Mouse (Mus musculus): ENCODE measurements around the gene Gm21936.
"Not testable (repeated sequence)": the region's sequence is repeated elsewhere in the genome, so short reads cannot be mapped to it uniquely, and the experiment has no call there.

Gene Gm21936

GRCm38 (mm10) chr12:87795212-87795611, at the start of gene Gm21936:
TSS of gene Gm21936 (plus strand) at chr12:87795512.
- not testable (repeated sequence) for H3K4me3 ChIP-seq (replicated peaks; ENCODE audit: low read length); H3K9me3 ChIP-seq (ENCODE audit: low read length); H3K27me3 ChIP-seq (ENCODE audit: insufficient read depth, low read length); H3K36me3 ChIP-seq (ENCODE audit: insufficient read depth, low read length); H3K4me1 ChIP-seq (replicated peaks; ENCODE audit: low read depth, low read length)

DNA sequence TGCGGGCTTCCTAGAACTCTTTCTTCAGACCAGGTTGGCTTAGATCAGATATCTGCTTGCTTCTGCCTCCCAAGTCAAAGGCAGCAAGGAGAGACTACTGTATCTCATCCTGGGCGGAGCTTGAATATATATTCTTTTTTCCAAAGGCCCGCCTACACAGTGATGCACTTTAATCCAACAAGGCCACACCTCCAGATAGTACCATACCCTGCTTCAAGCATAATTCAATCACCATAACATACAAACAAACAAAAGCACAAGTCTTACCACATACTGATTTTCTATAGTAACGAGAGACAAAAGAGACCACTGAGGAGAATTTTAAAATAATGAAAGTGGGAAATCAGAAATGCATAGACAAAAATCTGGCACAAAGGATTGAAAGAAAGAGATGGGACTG, 19.7 kb upstream of the Gm21936 start, which contains the start of gene Gm21319:
Gm21319 (minus strand) TSS at position 101 of the 400 bp plus-strand sequence.
- not testable (repeated sequence) for H3K4me1 ChIP-seq (replicated peaks; ENCODE audit: low read depth, low read length); H3K27me3 ChIP-seq (ENCODE audit: insufficient read depth, low read length); H3K36me3 ChIP-seq (ENCODE audit: insufficient read depth, low read length); H3K4me3 ChIP-seq (replicated peaks; ENCODE audit: low read length); H3K9me3 ChIP-seq (ENCODE audit: low read length)

DNA sequence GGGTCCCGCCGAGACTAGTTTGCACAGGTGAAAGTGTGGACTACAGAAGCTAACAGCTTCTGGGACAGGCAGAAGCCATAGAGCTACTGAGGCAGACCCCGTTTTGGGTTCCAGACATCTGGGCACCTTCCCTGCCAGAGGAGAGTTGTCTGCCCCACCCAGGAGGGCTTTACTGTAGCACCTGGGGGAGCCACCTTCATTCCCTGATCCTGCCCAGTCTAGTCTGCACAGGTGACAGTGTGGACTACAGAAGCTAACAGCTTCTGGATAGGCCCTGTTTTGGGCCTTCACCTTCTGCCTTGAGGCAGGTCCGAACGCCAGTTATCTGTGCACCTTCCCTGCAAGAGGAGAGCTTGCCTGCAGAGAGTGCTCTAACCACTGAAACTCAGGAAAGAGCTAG, 2.7 kb downstream of the Gm21936 start:
- not testable (repeated sequence) for H3K36me3 ChIP-seq (ENCODE audit: insufficient read depth, low read length); H3K9me3 ChIP-seq (ENCODE audit: low read length); H3K27me3 ChIP-seq (ENCODE audit: insufficient read depth, low read length); H3K4me1 ChIP-seq (replicated peaks; ENCODE audit: low read depth, low read length); H3K4me3 ChIP-seq (replicated peaks; ENCODE audit: low read length)

- not testable (repeated sequence) for H3K36me3 ChIP-seq (ENCODE audit: insufficient read depth, low read length); H3K9me3 ChIP-seq (ENCODE audit: low read length)
These were observed 21.0 kb downstream of the Gm21936 start, which contains the start of gene BB287469 for GRCm38 (mm10) chr12:87816277-87816676. TSS of gene BB287469 (plus strand) at chr12:87816577.

DNA sequence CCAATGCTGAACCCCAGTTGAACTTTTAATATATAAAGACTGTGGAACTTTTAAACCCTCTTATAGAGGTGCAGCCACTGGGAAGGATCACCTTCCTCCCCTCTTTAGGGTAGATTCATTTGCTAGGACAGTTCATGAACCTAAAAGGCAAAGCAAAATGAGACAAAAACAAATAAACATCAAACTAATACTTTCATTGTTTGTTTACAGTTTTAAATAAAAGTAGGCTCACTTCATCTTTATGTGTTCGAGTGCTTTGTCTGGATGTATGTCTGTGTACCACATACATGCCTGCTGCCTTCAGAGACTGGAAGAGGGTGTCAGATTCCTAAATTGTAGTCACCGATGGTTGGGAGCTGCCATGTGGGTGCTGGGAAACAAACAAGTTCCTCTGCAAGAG, 46.9 kb downstream of the Gm21936 start, which contains the start of gene Gm2001:
Gm2001 (minus strand) TSS at position 101 of the 400 bp plus-strand sequence.
- not testable (repeated sequence) for H3K36me3 ChIP-seq (ENCODE audit: insufficient read depth, low read length); H3K9me3 ChIP-seq (ENCODE audit: low read length); H3K4me3 ChIP-seq (replicated peaks; ENCODE audit: low read length); H3K27me3 ChIP-seq (ENCODE audit: insufficient read depth, low read length); H3K4me1 ChIP-seq (replicated peaks; ENCODE audit: low read depth, low read length)

More at GRCm38 (mm10) chr12:87816277-87816676, 21.0 kb downstream of the Gm21936 start, which contains the start of gene BB287469:
- H3K4me3 ChIP-seq (replicated peaks; ENCODE audit: low read length); H3K4me1 ChIP-seq (replicated peaks; ENCODE audit: low read depth, low read length); H3K27me3 ChIP-seq (ENCODE audit: insufficient read depth, low read length): not testable (repeated sequence)

Data from E14TG2a.4 (cell line).